Mouse (Mus musculus): Measurements from ENCODE around the gene Ajm1. TPM values are rescaled to one million over a fixed set of nuclear protein-coding genes. Genes with fewer than 3 reads are reported as not detected.
A peak's percentile ranks its signal among the peaks of the same experiment; 100 is the strongest.

The Ajm1 gene
- 8.1 and 8.2 TPM in 2 replicates for polyA plus RNA-seq (2015; fragmentation: Nextera tagmentation; extraction: Ambion mirVana)

DNA sequence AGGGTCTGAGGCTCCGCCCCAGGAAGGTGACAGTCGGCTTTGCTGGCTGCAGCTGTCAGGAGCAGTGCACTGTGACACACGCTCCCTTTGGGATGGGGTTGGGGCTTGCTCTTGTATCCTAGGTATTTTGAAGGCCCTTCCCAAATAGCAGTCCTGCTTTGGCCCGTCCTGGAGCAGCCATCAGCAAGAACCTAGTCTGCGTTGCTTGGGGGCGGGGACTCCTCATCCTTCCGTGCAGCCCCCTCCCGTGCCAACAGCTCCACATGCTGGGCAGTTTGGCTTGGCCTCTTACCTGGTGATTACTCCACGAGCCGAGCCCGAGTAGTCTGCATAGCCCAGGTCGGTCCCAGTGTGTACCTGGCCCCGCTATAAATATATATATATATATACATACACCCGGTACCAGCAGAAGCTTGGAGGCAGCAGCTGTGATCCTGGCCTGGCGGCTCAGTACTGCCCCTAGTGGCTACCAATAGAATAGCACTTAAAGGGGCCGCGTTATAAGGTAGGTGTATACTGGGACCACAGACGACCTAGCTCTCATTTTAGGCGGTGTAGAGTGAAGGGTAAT, at the start of gene Ajm1:
Gene Ajm1, minus strand, starts transcription at position 464 of the 571 bp plus-strand sequence.
- peak within 1 kb of the TSS; percentile 65 for H3K4me2 ChIP-seq
- peaks cover 46% of the 10 kb centered on the region for H3K27me3 ChIP-seq
- H3K4me1 ChIP-seq (replicated peaks): peaks cover 68% of the 10 kb centered on the region
- no peaks in the 10 kb centered on the region for H3K9me3 ChIP-seq
- H3K27ac ChIP-seq: peak within 1 kb of the TSS; percentile 65
- peaks cover 33% of the 10 kb centered on the region for H3K36me3 ChIP-seq
- peak within 1 kb of the TSS; percentile 52 for H3K4me3 ChIP-seq
- peak within 1 kb of the TSS; percentile 75 for H3K9ac ChIP-seq
- peak; percentile 75 for ATAC-seq (ENCODE audit: low FRiP score)
- WGBS: 8% methylated on average over 19 of the region's 19 CpGs

DNA sequence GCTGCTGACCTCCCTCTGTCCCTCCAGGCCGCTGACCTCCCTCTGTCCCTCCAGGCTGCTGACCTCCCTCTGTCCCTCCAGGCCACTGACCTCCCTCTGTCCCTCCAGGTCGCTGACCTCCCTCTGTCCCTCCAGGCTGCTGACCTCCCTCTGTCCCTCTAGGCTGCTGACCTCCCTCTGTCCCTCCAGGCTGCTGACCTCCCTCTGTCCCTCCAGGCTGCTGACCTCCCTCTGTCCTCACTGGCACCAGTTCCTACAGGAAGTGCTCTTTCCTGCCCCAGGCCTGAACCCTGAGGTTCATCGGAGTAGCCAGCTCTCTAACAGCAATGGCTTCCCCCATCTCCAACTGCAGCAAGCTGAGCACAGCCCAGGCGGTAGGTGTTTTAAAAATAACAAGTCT, 47.2 kb upstream of the Ajm1 start:
- Histone ChIP-seq H3K4me2 (no peak overlapping the region), H3K27me3 (0 out of 2 replicates have a peak, but pooled peaks cover under 1% of the 10 kb centered on the region), H3K9me3 (no peaks in the 10 kb centered on the region), H3K4me1 (replicated peaks) (no peaks in the 10 kb centered on the region), H3K4me3 (no peak overlapping the region), H3K36me3 (no peaks in the 10 kb centered on the region), H3K27ac (no peak overlapping the region), H3K9ac (no peak overlapping the region)
- WGBS: 35% methylated on average over 4 of the region's 4 CpGs
- no peak for ATAC-seq (ENCODE audit: low FRiP score)

DNA sequence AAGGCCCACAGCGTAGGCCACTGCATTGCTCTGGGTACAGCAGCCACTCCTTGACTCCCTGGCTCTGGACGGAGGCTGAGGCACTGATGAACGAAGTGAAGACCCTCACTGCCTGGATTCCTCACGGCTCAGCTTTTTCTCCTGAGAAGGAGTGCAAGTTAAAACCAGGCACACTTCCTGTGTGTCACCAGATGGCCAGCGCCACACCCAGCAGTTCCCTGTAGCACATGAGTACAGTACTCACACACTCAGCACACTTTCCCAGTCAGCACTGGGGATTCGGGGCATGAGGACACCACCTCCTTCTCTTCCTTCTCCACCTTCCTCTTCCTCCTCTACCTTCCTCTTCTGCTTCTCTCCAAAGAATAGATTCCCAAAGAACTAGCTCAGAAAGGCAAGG, 46.3 kb upstream of the Ajm1 start, which contains the start of gene Fcna:
Gene Fcna, minus strand, starts transcription at position 220 of the 400 bp plus-strand sequence.
- Histone ChIP-seq H3K4me2 (no peak within 1 kb of the TSS), H3K9me3 (no peaks in the 10 kb centered on the region), H3K4me1 (replicated peaks) (no peaks in the 10 kb centered on the region), H3K36me3 (no peaks in the 10 kb centered on the region), H3K27me3 (0 out of 2 replicates have a peak, but pooled peaks cover 7% of the 10 kb centered on the region), H3K4me3 (no peak within 1 kb of the TSS), H3K9ac (no peak within 1 kb of the TSS), H3K27ac (no peak within 1 kb of the TSS)
- 84% methylated on average over 6 of the region's 6 CpGs for WGBS
- ATAC-seq (ENCODE audit: low FRiP score): no peak

DNA sequence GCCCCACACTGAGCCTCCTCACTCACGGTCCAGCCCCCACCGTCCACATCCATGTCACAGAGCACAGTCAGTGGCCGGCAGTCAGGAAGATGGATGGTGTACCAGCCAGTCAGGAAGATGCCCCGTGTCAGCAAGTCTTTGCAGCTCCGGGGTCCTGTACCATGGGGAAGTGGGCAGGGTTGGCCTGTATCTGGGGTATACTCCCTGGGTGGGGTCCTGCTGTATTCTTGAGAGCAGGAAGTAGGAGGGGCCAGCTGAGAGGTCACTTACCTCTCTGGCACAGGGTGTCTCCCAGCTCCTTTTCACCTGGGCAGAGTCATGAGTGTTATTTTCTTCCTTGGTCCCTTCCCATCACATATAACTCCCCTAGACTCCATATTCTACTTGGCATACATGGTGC, 44.4 kb upstream of the Ajm1 start:
- Histone ChIP-seq H3K4me3 (no peak overlapping the region), H3K9me3 (no peaks in the 10 kb centered on the region), H3K9ac (no peak overlapping the region), H3K36me3 (no peaks in the 10 kb centered on the region), H3K4me1 (replicated peaks) (peaks cover 8% of the 10 kb centered on the region), H3K27ac (no peak overlapping the region), H3K4me2 (no peak overlapping the region), H3K27me3 (0 out of 2 replicates have a peak, but pooled peaks cover 7% of the 10 kb centered on the region)
- ATAC-seq (ENCODE audit: low FRiP score): no peak
- 50% methylated on average over 5 of the region's 5 CpGs for WGBS

DNA sequence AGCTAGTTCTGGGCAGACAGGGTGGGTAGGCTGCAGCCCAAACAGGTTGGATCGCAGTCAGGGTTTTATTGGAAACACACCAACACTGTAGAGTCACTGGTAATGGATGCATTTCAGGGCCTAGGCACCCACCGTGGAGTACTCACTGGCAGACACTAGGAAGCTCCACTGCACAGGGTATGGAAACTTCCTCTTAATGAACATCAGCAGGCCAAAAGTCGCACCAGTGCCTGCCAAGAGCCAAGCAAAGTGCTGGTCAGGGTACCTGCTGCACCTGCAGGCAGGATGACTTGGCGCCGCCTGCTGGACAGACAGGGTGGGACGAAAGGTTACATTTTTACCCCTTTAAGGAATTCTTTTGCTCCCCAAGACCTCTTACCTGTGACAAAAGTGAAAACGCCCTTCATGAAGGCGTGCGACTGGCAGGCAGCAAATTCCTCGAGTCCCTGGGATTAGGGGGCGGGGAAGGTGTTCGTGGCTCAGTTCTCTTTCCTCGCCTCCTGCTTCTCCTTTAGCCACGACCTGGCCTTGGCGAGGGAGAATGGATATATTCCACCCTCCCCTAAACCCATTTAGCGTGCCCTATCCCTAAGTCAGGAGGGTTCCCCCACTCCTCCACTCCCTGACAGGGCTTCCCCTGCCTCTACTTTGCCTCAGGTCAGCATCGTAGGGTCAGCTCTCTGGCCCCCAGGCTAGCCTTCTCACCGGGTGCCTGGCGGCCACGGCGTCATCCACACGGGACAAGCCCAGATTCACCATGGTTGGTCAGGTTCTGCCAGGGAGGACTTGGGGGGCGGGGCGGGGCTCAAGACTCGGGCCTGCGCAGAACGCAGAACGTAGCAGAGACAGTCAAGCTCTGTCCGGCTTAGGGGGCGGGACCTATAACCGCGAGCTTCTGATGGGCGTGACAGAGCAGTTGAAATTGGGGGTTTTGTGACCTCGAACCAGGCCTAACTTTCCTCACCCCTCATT, 40.0 kb upstream of the Ajm1 start, which contains the start of gene Tmem141:
Gene Tmem141, minus strand, starts transcription at position 777 of the 972 bp plus-strand sequence.
- no peaks in the 10 kb centered on the region for H3K36me3 ChIP-seq
- H3K27ac ChIP-seq: peak within 1 kb of the TSS; percentile 80
- H3K9ac ChIP-seq: peak within 1 kb of the TSS; percentile 74
- peak within 1 kb of the TSS; percentile 52 for H3K4me3 ChIP-seq
- peaks cover 13% of the 10 kb centered on the region for H3K4me1 ChIP-seq (replicated peaks)
- H3K27me3 ChIP-seq: peaks cover 41% of the 10 kb centered on the region
- peak; percentile 94 for ATAC-seq (ENCODE audit: low FRiP score)
- WGBS: 6% methylated on average over 34 of the region's 34 CpGs
- H3K4me2 ChIP-seq: peak within 1 kb of the TSS; percentile 68
- H3K9me3 ChIP-seq: no peaks in the 10 kb centered on the region

DNA sequence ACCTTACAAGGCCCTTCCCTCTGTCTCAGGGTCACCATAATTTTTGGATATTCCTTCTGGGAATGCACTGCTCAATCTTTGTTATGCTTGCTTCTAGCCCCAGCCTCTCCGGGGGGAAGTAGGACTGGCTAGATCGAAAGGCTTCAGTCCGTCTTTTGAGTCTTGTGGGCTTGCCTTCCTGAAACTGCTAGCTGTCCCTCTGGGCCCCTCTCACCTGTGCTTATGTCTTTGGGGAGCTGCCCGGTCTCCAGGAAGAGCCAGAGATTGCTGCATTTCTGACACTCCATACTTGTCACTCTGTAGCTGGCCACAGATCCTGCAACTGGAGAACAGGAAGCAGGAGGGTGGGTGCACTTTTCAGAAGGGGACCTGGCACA, 39.3 kb upstream of the Ajm1 start:
- Histone ChIP-seq H3K4me3 (peak overlapping the region; percentile 52; the same call in 1 of the 2 replicates), H3K27ac (no peak overlapping the region), H3K4me2 (peak overlapping the region; percentile 68; the same call in 1 of the 2 replicates), H3K36me3 (no peaks in the 10 kb centered on the region), H3K9me3 (no peaks in the 10 kb centered on the region), H3K27me3 (peaks cover 47% of the 10 kb centered on the region), H3K9ac (peak overlapping the region; percentile 74; the same call in 1 of the 2 replicates), H3K4me1 (replicated peaks) (peaks cover 20% of the 10 kb centered on the region)
- ATAC-seq (ENCODE audit: low FRiP score): no peak
- WGBS: 91% methylated on average over 4 of the region's 4 CpGs

DNA sequence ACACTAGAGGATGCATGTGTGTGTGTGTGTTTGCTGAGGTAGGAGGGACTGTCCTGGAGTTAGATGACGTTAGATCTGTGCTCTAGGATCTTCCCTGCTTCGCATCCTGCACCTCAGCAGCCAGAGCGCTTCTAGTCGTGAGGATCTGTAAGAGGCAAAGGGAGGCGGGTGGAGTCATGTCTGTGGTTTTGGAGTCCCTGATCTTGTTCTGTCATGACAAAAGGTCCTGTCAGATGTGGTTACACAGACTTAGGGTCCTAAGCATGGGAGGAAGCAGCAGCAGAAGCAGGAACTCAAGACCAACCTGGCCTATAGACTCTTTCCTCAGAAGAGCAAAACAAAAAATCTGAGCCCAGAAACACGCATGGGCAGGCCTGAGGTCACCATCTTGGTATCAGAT, 38.8 kb upstream of the Ajm1 start:
- Histone ChIP-seq H3K4me3 (no peak overlapping the region), H3K27ac (no peak overlapping the region), H3K36me3 (no peaks in the 10 kb centered on the region), H3K27me3 (peaks cover 52% of the 10 kb centered on the region), H3K4me2 (no peak overlapping the region), H3K9me3 (no peaks in the 10 kb centered on the region), H3K9ac (peak overlapping the region; percentile 29; the same call in 1 of the 2 replicates), H3K4me1 (replicated peaks) (peaks cover 20% of the 10 kb centered on the region)
- 84% methylated on average over 6 of the region's 6 CpGs for WGBS
- no peak for ATAC-seq (ENCODE audit: low FRiP score)

DNA sequence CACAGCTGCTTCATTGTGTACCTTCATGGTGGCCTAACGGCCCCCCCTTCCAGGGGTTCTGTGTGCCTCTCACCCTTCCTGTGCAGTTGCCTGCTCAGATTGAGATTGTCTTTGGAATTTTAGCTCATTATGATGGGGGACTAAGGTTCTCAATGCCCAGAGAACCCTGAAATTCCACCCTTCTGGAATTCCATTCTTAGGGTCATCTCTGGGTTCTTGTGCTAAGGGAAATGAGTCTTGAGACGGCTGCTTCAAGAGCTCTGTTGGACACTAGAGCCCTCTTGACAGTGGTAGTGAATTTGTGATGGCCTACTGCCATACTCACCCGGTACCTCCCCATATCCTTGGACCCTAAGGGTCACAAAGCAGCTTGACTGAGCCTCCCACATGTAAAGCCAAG, 36.0 kb upstream of the Ajm1 start, which contains the start of gene Ccdc183:
Gene Ccdc183, minus strand, starts transcription at position 101 of the 400 bp plus-strand sequence.
- Histone ChIP-seq H3K27ac (no peak within 1 kb of the TSS), H3K9ac (no peak within 1 kb of the TSS), H3K4me3 (no peak within 1 kb of the TSS), H3K27me3 (peaks cover 67% of the 10 kb centered on the region), H3K4me1 (replicated peaks) (peaks cover 20% of the 10 kb centered on the region), H3K9me3 (no peaks in the 10 kb centered on the region), H3K4me2 (no peak within 1 kb of the TSS), H3K36me3 (no peaks in the 10 kb centered on the region)
- WGBS: 85% methylated on average over 3 of the region's 3 CpGs
- ATAC-seq (ENCODE audit: low FRiP score): no peak

DNA sequence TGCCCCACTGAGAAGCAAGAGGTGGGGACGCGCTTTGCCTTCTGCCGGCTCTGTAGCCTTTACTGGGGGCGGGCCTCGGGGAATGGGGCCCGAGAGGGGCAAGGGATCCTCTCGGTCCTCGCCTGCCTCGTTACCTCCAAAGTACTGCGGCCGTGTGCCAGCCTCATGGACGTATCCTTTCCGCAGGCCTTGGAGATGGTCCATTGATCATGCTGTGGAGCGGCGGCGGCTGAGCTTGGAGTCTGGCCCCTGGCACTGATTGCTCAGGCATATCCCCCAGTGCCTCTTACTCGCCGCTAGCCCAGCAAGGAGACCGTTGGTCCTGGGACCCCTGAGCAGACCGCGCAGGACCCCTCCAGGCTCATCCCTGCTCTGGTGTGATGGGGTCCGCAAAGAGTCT, 34.8 kb upstream of the Ajm1 start:
- H3K4me2 ChIP-seq: 0 out of 2 replicates have a peak overlapping the region, but pooled peaks have one; percentile 13
- H3K36me3 ChIP-seq: no peaks in the 10 kb centered on the region
- H3K9ac ChIP-seq: no peak overlapping the region
- H3K27me3 ChIP-seq: peaks cover 75% of the 10 kb centered on the region
- H3K9me3 ChIP-seq: no peaks in the 10 kb centered on the region
- 24% methylated on average over 22 of the region's 22 CpGs for WGBS
- no peak overlapping the region for H3K27ac ChIP-seq
- H3K4me3 ChIP-seq: no peak overlapping the region
- ATAC-seq (ENCODE audit: low FRiP score): no peak
- H3K4me1 ChIP-seq (replicated peaks): peaks cover 15% of the 10 kb centered on the region

DNA sequence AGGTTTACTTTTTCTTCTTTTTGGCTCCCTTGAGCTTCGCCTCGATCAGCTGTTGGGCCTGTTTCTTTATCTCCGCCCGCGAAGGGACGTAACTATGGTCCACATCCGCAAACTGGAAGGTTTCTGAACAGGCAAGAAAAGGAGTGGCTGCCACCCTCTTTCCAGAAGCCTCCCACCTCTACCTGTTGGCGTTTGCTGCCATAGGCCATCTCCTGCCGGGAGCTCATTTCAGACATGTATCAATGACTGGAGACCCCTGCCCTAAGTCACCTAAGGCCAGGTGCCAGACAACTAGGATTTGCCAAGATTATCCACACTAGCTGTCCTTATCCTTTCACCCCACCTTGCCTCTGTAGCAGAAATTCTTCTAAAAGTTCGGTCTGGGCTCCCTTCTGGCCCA, 27.1 kb upstream of the Ajm1 start:
- Histone ChIP-seq H3K36me3 (peaks cover 4% of the 10 kb centered on the region; the same call in 1 of the 2 replicates), H3K27me3 (peaks cover 25% of the 10 kb centered on the region), H3K9ac (peak overlapping the region; percentile 96), H3K9me3 (no peaks in the 10 kb centered on the region), H3K4me1 (replicated peaks) (peaks cover 23% of the 10 kb centered on the region), H3K4me3 (peak overlapping the region; percentile 99), H3K4me2 (peak overlapping the region; percentile 68), H3K27ac (peak overlapping the region; percentile 95)
- no peak for ATAC-seq (ENCODE audit: low FRiP score)
- WGBS: 66% methylated on average over 10 of the region's 10 CpGs

DNA sequence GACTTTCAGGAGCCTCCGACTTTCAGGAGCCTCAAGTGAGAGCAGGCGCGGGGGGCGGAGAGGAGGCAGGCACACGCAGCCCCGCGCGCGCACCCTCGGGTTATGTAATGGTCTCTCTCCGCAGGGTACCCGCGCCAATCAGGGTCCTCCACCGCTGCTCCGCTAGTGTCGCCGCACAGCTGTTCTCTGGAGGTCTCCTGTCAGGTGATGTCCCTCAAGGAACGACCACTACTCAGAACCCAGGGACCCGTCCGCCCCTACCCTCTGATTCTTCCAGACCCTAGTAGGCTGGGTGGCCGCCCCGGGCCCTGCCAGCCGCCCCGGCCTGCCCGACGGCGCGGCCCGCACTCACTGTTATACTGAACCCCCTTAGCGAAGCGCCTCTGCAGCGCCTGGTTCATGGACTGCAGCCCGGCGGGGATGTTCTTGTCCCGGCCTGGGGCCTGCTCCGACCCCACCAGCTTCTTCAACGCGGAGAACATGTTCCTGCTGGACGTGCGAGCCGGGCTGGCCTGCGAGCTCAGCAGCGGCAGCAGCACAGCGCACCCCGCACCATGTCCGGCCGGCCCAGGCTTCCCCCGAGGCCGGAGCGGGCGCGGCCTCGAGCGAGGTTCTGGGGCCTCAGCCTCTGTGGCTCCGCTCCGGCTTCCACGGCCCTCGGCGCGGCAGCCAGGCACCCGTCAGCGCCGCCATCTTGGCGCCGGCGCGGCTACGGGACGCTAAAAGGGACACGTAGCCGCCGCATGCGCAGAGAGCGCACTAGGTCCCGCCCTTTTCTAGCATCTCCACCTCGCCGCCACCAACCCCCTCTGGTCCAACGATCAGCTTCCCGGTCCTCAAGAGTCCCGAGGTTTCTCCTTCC, 26.4 kb upstream of the Ajm1 start, which contains the start of gene Rabl6:
Gene Rabl6, minus strand, starts transcription at position 761 of the 862 bp plus-strand sequence.
- H3K36me3 ChIP-seq: peaks cover 8% of the 10 kb centered on the region
- peaks cover 23% of the 10 kb centered on the region for H3K27me3 ChIP-seq
- H3K27ac ChIP-seq: peak within 1 kb of the TSS; percentile 95
- H3K4me1 ChIP-seq (replicated peaks): peaks cover 23% of the 10 kb centered on the region
- ATAC-seq (ENCODE audit: low FRiP score): peak; percentile 93
- WGBS: under 1% methylated on average over 80 of the region's 80 CpGs
- H3K4me3 ChIP-seq: peak within 1 kb of the TSS; percentile 99
- no peaks in the 10 kb centered on the region for H3K9me3 ChIP-seq
- H3K4me2 ChIP-seq: peak within 1 kb of the TSS; percentile 68
- peak within 1 kb of the TSS; percentile 96 for H3K9ac ChIP-seq

All from hindbrain, embryonic 13.5 days (tissue).